Mouse (Mus musculus): ENCODE measurements around the gene Gria1. TPM values are rescaled to one million over a fixed set of nuclear protein-coding genes. Genes with fewer than 3 reads are reported as not detected.

Gene Gria1
- polyA plus RNA-seq, 1 experiment from 2014 or later, result 0.99 TPM

GRCm38 (mm10) chr11:57244543-57244942, 233.4 kb downstream of the Gria1 start:
- Histone ChIP-seq H3K9ac (replicated peaks; ENCODE audit: low read length) (no peak overlapping the region), H3K4me3 (ENCODE audit: low read length) (no peak overlapping the region), H3K4me2 (replicated peaks; ENCODE audit: low read depth, low read length) (no peak overlapping the region), H3K27me3 (ENCODE audit: insufficient read depth, low read length) (no peaks in the 10 kb centered on the region), H3K36me3 (ENCODE audit: insufficient read depth, low read length) (no peaks in the 10 kb centered on the region), H3K27ac (ENCODE audit: low read length) (no peak overlapping the region), H3K9me3 (ENCODE audit: low read length) (no peaks in the 10 kb centered on the region), H3K4me1 (ENCODE audit: insufficient read depth, low read length) (no peaks in the 10 kb centered on the region)
- ATAC-seq (ENCODE audit: low FRiP score, low TSS enrichment), result no peak
- WGBS, result 77% methylated on average over 6 of the region's 6 CpGs

- Histone ChIP-seq H3K9ac (replicated peaks; ENCODE audit: low read length) (no peak overlapping the region), H3K4me2 (replicated peaks; ENCODE audit: low read depth, low read length) (no peak overlapping the region)
These were observed 237.7 kb downstream of the Gria1 start for GRCm38 (mm10) chr11:57248870-57249269.

GRCm38 (mm10) chr11:57250129-57250528, 238.9 kb downstream of the Gria1 start:
- ATAC-seq (ENCODE audit: low FRiP score, low TSS enrichment), result no peak
- H3K4me1 ChIP-seq (ENCODE audit: insufficient read depth, low read length), result no peaks in the 10 kb centered on the region
- 81% methylated on average over 7 of the region's 7 CpGs for WGBS

More at GRCm38 (mm10) chr11:57248870-57249269, 237.7 kb downstream of the Gria1 start:
- 79% methylated on average over 4 of the region's 4 CpGs for WGBS
- Histone ChIP-seq H3K36me3 (ENCODE audit: insufficient read depth, low read length) (no peaks in the 10 kb centered on the region), H3K4me3 (ENCODE audit: low read length) (no peak overlapping the region), H3K27ac (ENCODE audit: low read length) (no peak overlapping the region), H3K4me1 (ENCODE audit: insufficient read depth, low read length) (no peaks in the 10 kb centered on the region), H3K9me3 (ENCODE audit: low read length) (no peaks in the 10 kb centered on the region), H3K27me3 (ENCODE audit: insufficient read depth, low read length) (no peaks in the 10 kb centered on the region)
- no peak for ATAC-seq (ENCODE audit: low FRiP score, low TSS enrichment)

GRCm38 (mm10) chr11:57271687-57272086, 260.5 kb downstream of the Gria1 start:
- Histone ChIP-seq H3K27ac (ENCODE audit: low read length) (no peak overlapping the region), H3K27me3 (ENCODE audit: insufficient read depth, low read length) (no peaks in the 10 kb centered on the region), H3K9ac (replicated peaks; ENCODE audit: low read length) (no peak overlapping the region), H3K4me3 (ENCODE audit: low read length) (no peak overlapping the region), H3K36me3 (ENCODE audit: insufficient read depth, low read length) (no peaks in the 10 kb centered on the region), H3K9me3 (ENCODE audit: low read length) (no peaks in the 10 kb centered on the region), H3K4me1 (ENCODE audit: insufficient read depth, low read length) (no peaks in the 10 kb centered on the region), H3K4me2 (replicated peaks; ENCODE audit: low read depth, low read length) (no peak overlapping the region)
- no peak for ATAC-seq (ENCODE audit: low FRiP score, low TSS enrichment)
- WGBS, result 89% methylated on average over 8 of the region's 8 CpGs

More at GRCm38 (mm10) chr11:57250129-57250528, 238.9 kb downstream of the Gria1 start:
- H3K4me2 ChIP-seq (replicated peaks; ENCODE audit: low read depth, low read length), result no peak overlapping the region
- no peaks in the 10 kb centered on the region for H3K9me3 ChIP-seq (ENCODE audit: low read length)
- no peaks in the 10 kb centered on the region for H3K36me3 ChIP-seq (ENCODE audit: insufficient read depth, low read length)
- no peak overlapping the region for H3K4me3 ChIP-seq (ENCODE audit: low read length)
- H3K27ac ChIP-seq (ENCODE audit: low read length), result no peak overlapping the region
- no peak overlapping the region for H3K9ac ChIP-seq (replicated peaks; ENCODE audit: low read length)
- no peaks in the 10 kb centered on the region for H3K27me3 ChIP-seq (ENCODE audit: insufficient read depth, low read length)

DNA sequence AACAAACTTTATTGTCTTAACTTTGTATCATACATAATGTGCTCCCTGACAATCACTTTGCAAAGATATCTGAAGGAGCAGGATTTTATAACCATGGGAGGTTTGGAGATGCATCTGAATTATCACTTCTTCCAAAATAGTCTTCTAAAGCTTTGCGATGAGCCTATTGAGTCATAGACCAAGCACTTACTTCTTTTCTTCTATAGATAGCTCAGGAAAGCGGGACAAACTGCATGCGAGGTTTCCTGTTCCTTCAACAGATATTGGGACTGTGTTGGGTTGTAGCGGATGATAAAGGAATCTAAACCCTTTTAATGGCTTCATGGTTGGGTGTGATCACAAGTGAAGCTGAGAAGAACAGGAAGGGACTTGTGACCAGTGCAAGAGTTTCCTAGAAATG, 263.5 kb downstream of the Gria1 start:
- ATAC-seq (ENCODE audit: low FRiP score, low TSS enrichment), result no peak
- Histone ChIP-seq H3K9me3 (ENCODE audit: low read length) (no peaks in the 10 kb centered on the region), H3K9ac (replicated peaks; ENCODE audit: low read length) (no peak overlapping the region), H3K4me1 (ENCODE audit: insufficient read depth, low read length) (no peaks in the 10 kb centered on the region), H3K27ac (ENCODE audit: low read length) (no peak overlapping the region), H3K27me3 (ENCODE audit: insufficient read depth, low read length) (no peaks in the 10 kb centered on the region), H3K4me3 (ENCODE audit: low read length) (no peak overlapping the region), H3K4me2 (replicated peaks; ENCODE audit: low read depth, low read length) (no peak overlapping the region), H3K36me3 (ENCODE audit: insufficient read depth, low read length) (no peaks in the 10 kb centered on the region)
- 97% methylated on average over 4 of the region's 4 CpGs for WGBS

GRCm38 (mm10) chr11:57278056-57278455, 266.9 kb downstream of the Gria1 start:
- no peaks in the 10 kb centered on the region for H3K9me3 ChIP-seq (ENCODE audit: low read length)
- no peaks in the 10 kb centered on the region for H3K27me3 ChIP-seq (ENCODE audit: insufficient read depth, low read length)
- no peak overlapping the region for H3K27ac ChIP-seq (ENCODE audit: low read length)
- no peak overlapping the region for H3K9ac ChIP-seq (replicated peaks; ENCODE audit: low read length)
- 43% methylated on average over 10 of the region's 10 CpGs for WGBS
- no peak overlapping the region for H3K4me3 ChIP-seq (ENCODE audit: low read length)
- H3K4me1 ChIP-seq (ENCODE audit: insufficient read depth, low read length), result no peaks in the 10 kb centered on the region
- no peak overlapping the region for H3K4me2 ChIP-seq (replicated peaks; ENCODE audit: low read depth, low read length)
- no peak for ATAC-seq (ENCODE audit: low FRiP score, low TSS enrichment)
- no peaks in the 10 kb centered on the region for H3K36me3 ChIP-seq (ENCODE audit: insufficient read depth, low read length)

DNA sequence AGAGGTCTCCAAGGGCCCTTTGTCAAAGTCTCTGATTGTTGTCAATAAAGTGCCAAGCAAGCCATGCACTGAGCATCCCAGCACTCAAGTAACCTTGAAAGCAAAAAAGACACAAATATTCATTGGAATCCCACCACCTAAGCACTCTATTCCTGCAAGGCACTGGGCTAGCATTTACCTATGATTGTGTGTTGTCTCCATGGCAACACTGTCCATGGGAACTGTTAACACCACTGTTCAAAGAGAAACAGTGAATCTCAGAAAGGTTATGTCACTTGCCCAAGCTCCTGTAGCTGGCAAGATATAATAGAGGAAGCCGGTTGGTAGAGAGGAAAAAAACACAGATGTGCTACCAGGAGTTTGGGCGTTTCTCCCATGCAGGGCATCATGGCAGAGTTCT, 274.9 kb downstream of the Gria1 start:
- no peak overlapping the region for H3K4me2 ChIP-seq (replicated peaks; ENCODE audit: low read depth, low read length)
- no peak overlapping the region for H3K4me3 ChIP-seq (ENCODE audit: low read length)
- H3K9ac ChIP-seq (replicated peaks; ENCODE audit: low read length), result no peak overlapping the region
- 81% methylated on average over 2 of the region's 2 CpGs for WGBS
- no peak overlapping the region for H3K27ac ChIP-seq (ENCODE audit: low read length)
- H3K27me3 ChIP-seq (ENCODE audit: insufficient read depth, low read length), result no peaks in the 10 kb centered on the region
- H3K4me1 ChIP-seq (ENCODE audit: insufficient read depth, low read length), result no peaks in the 10 kb centered on the region
- no peaks in the 10 kb centered on the region for H3K9me3 ChIP-seq (ENCODE audit: low read length)
- no peaks in the 10 kb centered on the region for H3K36me3 ChIP-seq (ENCODE audit: insufficient read depth, low read length)
- ATAC-seq (ENCODE audit: low FRiP score, low TSS enrichment), result no peak

- 85% methylated on average over 8 of the region's 8 CpGs for WGBS
These were observed 286.2 kb downstream of the Gria1 start for GRCm38 (mm10) chr11:57297376-57297775.

DNA sequence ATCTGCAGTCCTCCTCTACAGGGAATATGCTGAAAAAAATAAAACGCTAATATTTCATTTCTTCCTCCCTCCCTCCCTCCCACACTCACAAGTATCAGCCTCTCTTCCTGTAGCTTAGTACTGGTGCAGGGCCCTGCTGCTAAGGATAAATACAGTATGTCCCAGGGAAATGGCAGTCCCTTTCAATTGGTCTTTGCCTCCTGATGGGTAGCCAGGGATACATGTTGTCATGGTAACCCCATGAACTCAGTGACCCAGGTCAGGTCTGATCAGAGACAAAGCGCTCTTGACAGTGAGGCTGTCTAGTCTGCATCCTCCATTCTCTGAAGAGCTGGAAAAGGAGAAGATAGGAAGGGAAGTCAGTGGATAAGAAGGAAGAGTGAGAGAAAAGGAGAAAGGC, 287.1 kb downstream of the Gria1 start:
- no peaks in the 10 kb centered on the region for H3K27me3 ChIP-seq (ENCODE audit: insufficient read depth, low read length)
- no peaks in the 10 kb centered on the region for H3K9me3 ChIP-seq (ENCODE audit: low read length)
- no peak overlapping the region for H3K4me2 ChIP-seq (replicated peaks; ENCODE audit: low read depth, low read length)
- H3K9ac ChIP-seq (replicated peaks; ENCODE audit: low read length), result no peak overlapping the region
- no peaks in the 10 kb centered on the region for H3K36me3 ChIP-seq (ENCODE audit: insufficient read depth, low read length)
- no peak for ATAC-seq (ENCODE audit: low FRiP score, low TSS enrichment)
- WGBS, result 46% methylated on average over 2 of the region's 2 CpGs
- no peak overlapping the region for H3K27ac ChIP-seq (ENCODE audit: low read length)
- H3K4me3 ChIP-seq (ENCODE audit: low read length), result no peak overlapping the region
- H3K4me1 ChIP-seq (ENCODE audit: insufficient read depth, low read length), result no peaks in the 10 kb centered on the region

More at GRCm38 (mm10) chr11:57297376-57297775, 286.2 kb downstream of the Gria1 start:
- H3K36me3 ChIP-seq (ENCODE audit: insufficient read depth, low read length), result no peaks in the 10 kb centered on the region
- ATAC-seq (ENCODE audit: low FRiP score, low TSS enrichment), result no peak
- H3K27ac ChIP-seq (ENCODE audit: low read length), result no peak overlapping the region
- H3K4me3 ChIP-seq (ENCODE audit: low read length), result no peak overlapping the region
- no peak overlapping the region for H3K9ac ChIP-seq (replicated peaks; ENCODE audit: low read length)
- no peaks in the 10 kb centered on the region for H3K4me1 ChIP-seq (ENCODE audit: insufficient read depth, low read length)
- H3K4me2 ChIP-seq (replicated peaks; ENCODE audit: low read depth, low read length), result no peak overlapping the region
- H3K9me3 ChIP-seq (ENCODE audit: low read length), result no peaks in the 10 kb centered on the region
- no peaks in the 10 kb centered on the region for H3K27me3 ChIP-seq (ENCODE audit: insufficient read depth, low read length)

- H3K4me3 ChIP-seq (ENCODE audit: low read length), result no peak overlapping the region
- no peaks in the 10 kb centered on the region for H3K36me3 ChIP-seq (ENCODE audit: insufficient read depth, low read length)
- no peak for ATAC-seq (ENCODE audit: low FRiP score, low TSS enrichment)
- no peaks in the 10 kb centered on the region for H3K9me3 ChIP-seq (ENCODE audit: low read length)
- no peak overlapping the region for H3K27ac ChIP-seq (ENCODE audit: low read length)
- no peaks in the 10 kb centered on the region for H3K27me3 ChIP-seq (ENCODE audit: insufficient read depth, low read length)
- no peaks in the 10 kb centered on the region for H3K4me1 ChIP-seq (ENCODE audit: insufficient read depth, low read length)
- H3K9ac ChIP-seq (replicated peaks; ENCODE audit: low read length), result no peak overlapping the region
- H3K4me2 ChIP-seq (replicated peaks; ENCODE audit: low read depth, low read length), result no peak overlapping the region
These were observed 287.5 kb downstream of the Gria1 start for GRCm38 (mm10) chr11:57298665-57299064.

Data from kidney, embryonic 16.5 days (tissue).